Mouse (Mus musculus) intestine, postnatal 0 days (tissue): ENCODE results near the gene Sdccag8. TPM values are rescaled to one million over a fixed set of nuclear protein-coding genes. Genes with fewer than 3 reads are reported as not detected.

ENCODE experiments used
- ATAC-seq: fragments of 200-750 bp; cut with Nextera tagmentation; 2 replicates; pipeline ENCODE4 v1.8.0; 2017; ENCODE audit warnings: mild to moderate bottlenecking, moderate TSS enrichment, moderate library complexity
- H3K27ac ChIP-seq: fragments of 300-500 bp; sonication (generic); 2 replicates; pipeline ENCODE4 v1.5.1; 2014; ENCODE audit warnings: mild to moderate bottlenecking, low read depth, low read length, moderate library complexity
- H3K27me3 ChIP-seq: fragments of 300-500 bp; sonication (generic); replicated peaks from 2 replicates; pipeline ENCODE4 v1.6.1; 2014; ENCODE audit warnings: low read length, mixed read lengths; ENCODE audit not compliant: control insufficient read depth, insufficient read depth
- H3K36me3 ChIP-seq: fragments of 300-500 bp; sonication (generic); 2 replicates; pipeline ENCODE4 v1.6.1; 2014; ENCODE audit warnings: mild to moderate bottlenecking, moderate library complexity; ENCODE audit not compliant: control insufficient read depth, insufficient read depth
- H3K4me1 ChIP-seq: fragments of 300-500 bp; sonication (generic); replicated peaks from 2 replicates; pipeline ENCODE4 v1.6.1; 2014; ENCODE audit warnings: antibody characterized with exemption, low read length, mixed read lengths; ENCODE audit not compliant: control insufficient read depth, insufficient read depth
- H3K4me2 ChIP-seq: fragments of 300-500 bp; sonication (generic); replicated peaks from 2 replicates; pipeline ENCODE4 v1.6.1; 2014; ENCODE audit warnings: low read depth, mild to moderate bottlenecking, moderate library complexity
- H3K4me3 ChIP-seq: fragments of 300-500 bp; sonication (generic); 2 replicates; pipeline ENCODE4 v1.5.1; 2014; ENCODE audit warnings: low read depth, low read length
- H3K9ac ChIP-seq: fragments of 300-500 bp; sonication (generic); 2 replicates; pipeline ENCODE4 v1.6.1; 2014; ENCODE audit warnings: mild to moderate bottlenecking, low read depth, low read length
- H3K9me3 ChIP-seq: fragments of 300-500 bp; sonication (generic); 2 replicates; pipeline ENCODE4 v1.6.1; 2016; ENCODE audit warnings: mixed run types; ENCODE audit not compliant: control insufficient read depth
- CTCF ChIP-seq: sonication (generic); IDR thresholded peaks from 2 replicates; pipeline ENCODE4 v1.5.1; 2016; ENCODE audit warnings: low read depth, mild to moderate bottlenecking, control low read depth, antibody characterized with exemption, moderate library complexity
- WGBS: fragments of 180-500 bp; shearing (Covaris S2); extraction: QIAGEN DNeasy Blood & Tissue Kit; methylation state at CpG from one replicate; pipeline ENCODE4 v1.1.7; 2014; 5-methylcytosine and 5-hydroxymethylcytosine counted together
- polyA plus RNA-seq: library from polyadenylated mRNA; unstranded; fragments of >200 nt; fragmentation: Nextera tagmentation; extraction: Ambion mirVana; gene quantifications from 2 replicates; pipeline ENCODE4 v1.2.1, GENCODE M21; 2015

Gene Sdccag8
- polyA plus RNA-seq, 1 experiment from 2014 or later, result 55.1 TPM

GRCm38 (mm10) chr1:176818147-176818546, 3.7 kb downstream of the Sdccag8 start:
- no peaks in the 10 kb centered on the region for H3K27me3 ChIP-seq
- no peak for ATAC-seq
- peak overlapping the region; percentile 21; the same call in 1 of the 2 replicates for H3K4me2 ChIP-seq
- no peaks in the 10 kb centered on the region for H3K9me3 ChIP-seq
- WGBS, result 40% methylated on average over 2 of the region's 2 CpGs
- no peak overlapping the region for H3K4me3 ChIP-seq
- H3K36me3 ChIP-seq, result no peaks in the 10 kb centered on the region
- no peak overlapping the region for H3K9ac ChIP-seq
- no peak for TF ChIP-seq CTCF
- peaks cover 8% of the 10 kb centered on the region for H3K4me1 ChIP-seq
- peak overlapping the region; percentile 30; the same call in 1 of the 2 replicates for H3K27ac ChIP-seq

DNA sequence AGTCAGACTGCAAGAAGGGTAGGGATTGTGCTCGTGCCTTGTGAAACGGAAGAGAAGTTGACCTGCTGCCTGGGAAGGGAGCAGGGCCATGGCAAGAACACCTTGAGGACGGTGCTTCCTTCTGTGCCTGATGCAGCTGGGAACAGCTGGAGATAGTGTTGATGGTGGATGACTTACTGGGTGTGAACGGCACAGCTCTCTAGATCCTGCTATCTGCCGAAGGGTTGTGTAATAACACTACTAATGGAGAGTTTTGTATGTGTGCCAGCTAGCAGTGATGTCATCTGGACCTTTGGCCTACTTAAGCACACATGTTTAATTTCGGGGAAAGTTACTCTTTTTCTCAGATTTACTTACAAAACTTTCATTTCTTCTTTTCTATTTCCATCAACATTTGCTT, 4.3 kb downstream of the Sdccag8 start:
- TF ChIP-seq CTCF, result no peak
- no peaks in the 10 kb centered on the region for H3K36me3 ChIP-seq
- ATAC-seq, result peak; percentile 31
- H3K9me3 ChIP-seq, result no peaks in the 10 kb centered on the region
- no peak overlapping the region for H3K9ac ChIP-seq
- peaks cover 8% of the 10 kb centered on the region for H3K4me1 ChIP-seq
- H3K4me2 ChIP-seq, result peak overlapping the region; percentile 21
- no peaks in the 10 kb centered on the region for H3K27me3 ChIP-seq
- no peak overlapping the region for H3K4me3 ChIP-seq
- H3K27ac ChIP-seq, result 0 out of 2 replicates have a peak overlapping the region, but pooled peaks have one; percentile 2
- WGBS, result 21% methylated on average over 6 of the region's 6 CpGs

DNA sequence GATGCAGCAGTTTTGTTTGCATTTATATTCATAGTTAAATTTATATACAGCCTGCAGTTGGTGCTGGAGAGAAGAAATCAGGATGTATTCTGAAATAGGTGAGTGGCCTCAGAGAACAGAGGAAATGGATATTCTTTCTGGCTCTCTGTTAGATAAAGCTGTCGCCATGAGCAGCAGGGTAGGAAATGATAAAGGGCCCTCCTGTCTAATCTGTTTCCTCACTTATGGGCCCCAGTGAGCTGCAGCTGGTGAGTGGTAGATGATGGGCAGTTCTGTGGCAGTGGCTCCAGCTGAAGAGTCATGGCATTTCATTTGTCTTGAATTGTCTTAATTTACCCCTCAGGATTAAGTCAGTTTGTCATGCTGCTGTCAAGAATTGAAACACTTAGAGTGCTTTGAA, 7.5 kb downstream of the Sdccag8 start:
- H3K27ac ChIP-seq, result no peak overlapping the region
- H3K9ac ChIP-seq, result no peak overlapping the region
- no peaks in the 10 kb centered on the region; the same call in 1 of the 2 replicates for H3K36me3 ChIP-seq
- WGBS, result 8% methylated on average over 1 of the region's 1 CpGs
- no peaks in the 10 kb centered on the region for H3K27me3 ChIP-seq
- H3K4me2 ChIP-seq, result no peak overlapping the region
- H3K4me1 ChIP-seq, result peaks cover 8% of the 10 kb centered on the region
- no peak overlapping the region for H3K4me3 ChIP-seq
- ATAC-seq, result no peak
- H3K9me3 ChIP-seq, result no peaks in the 10 kb centered on the region
- no peak for TF ChIP-seq CTCF

- H3K27ac ChIP-seq, result no peak overlapping the region
- no peak overlapping the region for H3K4me2 ChIP-seq
- H3K4me3 ChIP-seq, result no peak overlapping the region
- H3K9ac ChIP-seq, result no peak overlapping the region
- H3K36me3 ChIP-seq, result no peaks in the 10 kb centered on the region; the same call in 1 of the 2 replicates
- no peaks in the 10 kb centered on the region for H3K9me3 ChIP-seq
- H3K27me3 ChIP-seq, result no peaks in the 10 kb centered on the region
- TF ChIP-seq CTCF, result no peak
- peaks cover 5% of the 10 kb centered on the region for H3K4me1 ChIP-seq
- ATAC-seq, result no peak
- WGBS, result 80% methylated on average over 4 of the region's 4 CpGs
Observed at GRCm38 (mm10) chr1:176822949-176823348, 8.5 kb downstream of the Sdccag8 start.

GRCm38 (mm10) chr1:176823889-176824288, 9.4 kb downstream of the Sdccag8 start:
- no peaks in the 10 kb centered on the region; the same call in 1 of the 2 replicates for H3K36me3 ChIP-seq
- no peak for ATAC-seq
- no peaks in the 10 kb centered on the region for H3K4me1 ChIP-seq
- no peak overlapping the region for H3K9ac ChIP-seq
- no peak overlapping the region for H3K4me3 ChIP-seq
- H3K27me3 ChIP-seq, result no peaks in the 10 kb centered on the region
- H3K27ac ChIP-seq, result no peak overlapping the region
- H3K9me3 ChIP-seq, result no peaks in the 10 kb centered on the region
- TF ChIP-seq CTCF, result no peak
- no peak overlapping the region for H3K4me2 ChIP-seq
- 52% methylated on average over 8 of the region's 8 CpGs for WGBS

GRCm38 (mm10) chr1:176824611-176825010, 10.2 kb downstream of the Sdccag8 start:
- no peak overlapping the region for H3K27ac ChIP-seq
- H3K9me3 ChIP-seq, result no peaks in the 10 kb centered on the region
- no peak for TF ChIP-seq CTCF
- H3K36me3 ChIP-seq, result no peaks in the 10 kb centered on the region; the same call in 1 of the 2 replicates
- no peak for ATAC-seq
- no peak overlapping the region for H3K9ac ChIP-seq
- no peaks in the 10 kb centered on the region for H3K4me1 ChIP-seq
- H3K4me2 ChIP-seq, result no peak overlapping the region
- 84% methylated on average over 6 of the region's 6 CpGs for WGBS
- H3K4me3 ChIP-seq, result no peak overlapping the region
- no peaks in the 10 kb centered on the region for H3K27me3 ChIP-seq

- 96% methylated on average over 4 of the region's 4 CpGs for WGBS
- Histone ChIP-seq H3K4me2 (no peak overlapping the region), H3K27me3 (no peaks in the 10 kb centered on the region), H3K27ac (no peak overlapping the region), H3K36me3 (no peaks in the 10 kb centered on the region; the same call in 1 of the 2 replicates), H3K9me3 (no peaks in the 10 kb centered on the region), H3K9ac (no peak overlapping the region), H3K4me3 (no peak overlapping the region), H3K4me1 (no peaks in the 10 kb centered on the region)
- ATAC-seq, result no peak
- no peak for TF ChIP-seq CTCF
Observed at GRCm38 (mm10) chr1:176825084-176825483, 10.6 kb downstream of the Sdccag8 start.
